Mouse (Mus musculus) thymus, postnatal 4 days (tissue): ENCODE data around the gene Nhlh2.

Experiments
- DNase-seq: peaks from one replicate; pipeline ENCODE4 v3.0.0; 2021

Nhlh2 gene

GRCm38 (mm10) chr3:102027880-102028279, 18.0 kb downstream of the Nhlh2 start:
- DNase-seq: peak; percentile 33

GRCm38 (mm10) chr3:102037806-102038205, 27.9 kb downstream of the Nhlh2 start:
- no peak for DNase-seq

- DNase-seq: no peak
These were observed 28.7 kb downstream of the Nhlh2 start for GRCm38 (mm10) chr3:102038608-102039007.

GRCm38 (mm10) chr3:102041632-102042031, 31.8 kb downstream of the Nhlh2 start:
- no peak for DNase-seq

GRCm38 (mm10) chr3:102045071-102045470, 35.2 kb downstream of the Nhlh2 start:
- DNase-seq: no peak

- no peak for DNase-seq
These were observed 37.7 kb downstream of the Nhlh2 start for GRCm38 (mm10) chr3:102047532-102047931.

GRCm38 (mm10) chr3:102049207-102050104, 39.6 kb downstream of the Nhlh2 start:
- DNase-seq: no peak

GRCm38 (mm10) chr3:102052036-102052435, 42.2 kb downstream of the Nhlh2 start:
- DNase-seq: no peak

- DNase-seq: no peak
These were observed 43.4 kb downstream of the Nhlh2 start for GRCm38 (mm10) chr3:102053293-102053692.

- DNase-seq: no peak
These were observed 46.0 kb downstream of the Nhlh2 start for GRCm38 (mm10) chr3:102055878-102056277.

- no peak for DNase-seq
These were observed 50.2 kb downstream of the Nhlh2 start for GRCm38 (mm10) chr3:102060065-102060464.

- DNase-seq: peak; percentile 62
These were observed 52.2 kb downstream of the Nhlh2 start for GRCm38 (mm10) chr3:102061923-102062670.

GRCm38 (mm10) chr3:102062671-102063010, 52.8 kb downstream of the Nhlh2 start:
- DNase-seq: no peak

- DNase-seq: no peak
These were observed 53.6 kb downstream of the Nhlh2 start for GRCm38 (mm10) chr3:102063273-102064120.

- no peak for DNase-seq
These were observed 54.7 kb downstream of the Nhlh2 start for GRCm38 (mm10) chr3:102064566-102064965.
